Mouse (Mus musculus) hindbrain, embryonic 11.5 days (tissue): ENCODE measurements around the gene Map2k2. TPM values are rescaled to one million over a fixed set of nuclear protein-coding genes. Genes with fewer than 3 reads are reported as not detected.

Source experiments
- ATAC-seq: fragments of 200-750 bp; cut with Nextera tagmentation; 2 replicates; pipeline ENCODE4 v1.8.0; 2017; ENCODE audit warnings: mild to moderate bottlenecking, moderate TSS enrichment, moderate library complexity; ENCODE audit not compliant: low FRiP score
- DNase-seq: peaks from one replicate; pipeline ENCODE4 v3.0.0-alpha.2; 2015; ENCODE audit warnings: low spot score
- H3K27ac ChIP-seq: fragments of 300-500 bp; sonication (generic); 2 replicates; pipeline ENCODE4 v1.5.1; 2014; ENCODE audit warnings: mild to moderate bottlenecking, low read depth, low read length
- H3K27me3 ChIP-seq: fragments of 300-500 bp; sonication (generic); 2 replicates; pipeline ENCODE4 v1.6.1; 2014; ENCODE audit warnings: mild to moderate bottlenecking, low read length, moderate library complexity, mixed read lengths; ENCODE audit not compliant: control insufficient read depth, insufficient read depth
- H3K36me3 ChIP-seq: fragments of 300-500 bp; sonication (generic); 2 replicates; pipeline ENCODE4 v1.6.1; 2014; ENCODE audit warnings: mild to moderate bottlenecking, low read length, moderate library complexity, mixed read lengths; ENCODE audit not compliant: control insufficient read depth, insufficient read depth
- H3K4me1 ChIP-seq: fragments of 300-500 bp; sonication (generic); replicated peaks from 2 replicates; pipeline ENCODE4 v1.6.1; 2014; ENCODE audit warnings: low read length, mixed read lengths; ENCODE audit not compliant: control insufficient read depth, insufficient read depth
- H3K4me2 ChIP-seq: fragments of 300-500 bp; sonication (generic); replicated peaks from 2 replicates; pipeline ENCODE4 v1.6.1; 2014; ENCODE audit warnings: mild to moderate bottlenecking, low read depth, low read length
- H3K4me3 ChIP-seq: fragments of 300-500 bp; sonication (generic); 2 replicates; pipeline ENCODE4 v1.5.1; 2014; ENCODE audit warnings: low read depth, low read length
- H3K9ac ChIP-seq: fragments of 300-500 bp; sonication (generic); 2 replicates; pipeline ENCODE4 v1.6.1; 2014; ENCODE audit warnings: low read depth, low read length
- H3K9me3 ChIP-seq: fragments of 300-500 bp; sonication (generic); 2 replicates; pipeline ENCODE4 v1.6.1; 2016; ENCODE audit warnings: low read length; ENCODE audit not compliant: control insufficient read depth
- WGBS: fragments of 180-500 bp; shearing (Covaris S2); extraction: QIAGEN DNeasy Blood & Tissue Kit; methylation state at CpG from one replicate; pipeline ENCODE4 v1.1.7; 2014; 5-methylcytosine and 5-hydroxymethylcytosine counted together
- polyA plus RNA-seq: library from polyadenylated mRNA; unstranded; fragments of >200 nt; fragmentation: Nextera tagmentation; extraction: Ambion mirVana; gene quantifications from 2 replicates; pipeline ENCODE4 v1.2.1, GENCODE M21; 2014

Gene Map2k2
- polyA plus RNA-seq, 1 experiment from 2014 or later = 201 TPM

GRCm38 (mm10) chr10:81138821-81139528, 33.3 kb downstream of the Map2k2 start:
- ATAC-seq (no peak), DNase-seq (no peak)
- Histone ChIP-seq H3K4me1 (peaks cover 20% of the 10 kb centered on the region), H3K4me2 (peak overlapping the region; percentile 91), H3K4me3 (peak overlapping the region; percentile 61), H3K27me3 (peaks cover 20% of the 10 kb centered on the region), H3K36me3 (peaks cover 2% of the 10 kb centered on the region; the same call in 1 of the 2 replicates), H3K9ac (peak overlapping the region; percentile 84), H3K27ac (peak overlapping the region; percentile 66), H3K9me3 (no peaks in the 10 kb centered on the region)
- WGBS = 61% methylated on average over 11 of the region's 11 CpGs

GRCm38 (mm10) chr10:81139529-81139846, 33.8 kb downstream of the Map2k2 start:
- Histone ChIP-seq H3K36me3 (peaks cover 6% of the 10 kb centered on the region), H3K4me1 (peaks cover 20% of the 10 kb centered on the region), H3K9ac (peak overlapping the region; percentile 34; the same call in 1 of the 2 replicates), H3K9me3 (no peaks in the 10 kb centered on the region), H3K4me2 (peak overlapping the region; percentile 91; the same call in 1 of the 2 replicates), H3K4me3 (0 out of 2 replicates have a peak overlapping the region, but pooled peaks have one; percentile 61), H3K27me3 (peaks cover 15% of the 10 kb centered on the region), H3K27ac (no peak overlapping the region)
- DNase-seq (no peak), ATAC-seq (no peak)
- 78% methylated on average over 4 of the region's 4 CpGs for WGBS

GRCm38 (mm10) chr10:81140005-81140404, 34.3 kb downstream of the Map2k2 start:
- DNase-seq (no peak), ATAC-seq (no peak)
- H3K4me3 ChIP-seq = no peak overlapping the region; the same call in 1 of the 2 replicates
- no peaks in the 10 kb centered on the region for H3K9me3 ChIP-seq
- H3K4me1 ChIP-seq = peaks cover 20% of the 10 kb centered on the region
- WGBS = 62% methylated on average over 8 of the region's 8 CpGs
- peaks cover 10% of the 10 kb centered on the region for H3K27me3 ChIP-seq
- peak overlapping the region; percentile 14; the same call in 1 of the 2 replicates for H3K4me2 ChIP-seq
- no peak overlapping the region for H3K27ac ChIP-seq
- H3K36me3 ChIP-seq = peaks cover 11% of the 10 kb centered on the region
- H3K9ac ChIP-seq = 0 out of 2 replicates have a peak overlapping the region, but pooled peaks have one; percentile 7

GRCm38 (mm10) chr10:81140717-81141454, 35.2 kb downstream of the Map2k2 start:
- Histone ChIP-seq H3K4me3 (no peak overlapping the region), H3K9ac (0 out of 2 replicates have a peak overlapping the region, but pooled peaks have one; percentile 7), H3K9me3 (no peaks in the 10 kb centered on the region), H3K4me1 (peaks cover 19% of the 10 kb centered on the region), H3K4me2 (peak overlapping the region; percentile 11; the same call in 1 of the 2 replicates), H3K36me3 (peaks cover 18% of the 10 kb centered on the region), H3K27me3 (peaks cover 1% of the 10 kb centered on the region), H3K27ac (no peak overlapping the region)
- no peak for ATAC-seq
- 67% methylated on average over 10 of the region's 10 CpGs for WGBS
- no peak for DNase-seq

- H3K4me1 ChIP-seq = peaks cover 18% of the 10 kb centered on the region
- ATAC-seq (no peak), DNase-seq (no peak)
- peaks cover 19% of the 10 kb centered on the region for H3K36me3 ChIP-seq
- no peaks in the 10 kb centered on the region for H3K27me3 ChIP-seq
- 0 out of 2 replicates have a peak overlapping the region, but pooled peaks have one; percentile 1 for H3K27ac ChIP-seq
- WGBS = 79% methylated on average over 7 of the region's 7 CpGs
- no peak overlapping the region for H3K4me3 ChIP-seq
- H3K9ac ChIP-seq = 0 out of 2 replicates have a peak overlapping the region, but pooled peaks have one; percentile 15
- no peaks in the 10 kb centered on the region for H3K9me3 ChIP-seq
- no peak overlapping the region for H3K4me2 ChIP-seq
Observed at GRCm38 (mm10) chr10:81141455-81142210, 35.9 kb downstream of the Map2k2 start.

- DNase-seq (no peak), ATAC-seq (no peak)
- Histone ChIP-seq H3K4me3 (no peak overlapping the region), H3K4me1 (peaks cover 18% of the 10 kb centered on the region), H3K9ac (0 out of 2 replicates have a peak overlapping the region, but pooled peaks have one; percentile 7), H3K9me3 (no peaks in the 10 kb centered on the region), H3K36me3 (peaks cover 27% of the 10 kb centered on the region), H3K4me2 (no peak overlapping the region; the same call in 1 of the 2 replicates), H3K27me3 (no peaks in the 10 kb centered on the region), H3K27ac (0 out of 2 replicates have a peak overlapping the region, but pooled peaks have one; percentile 42)
- WGBS = 72% methylated on average over 5 of the region's 5 CpGs
Observed at GRCm38 (mm10) chr10:81142551-81142981, 36.9 kb downstream of the Map2k2 start.

- no peak for DNase-seq
- H3K4me3 ChIP-seq = no peak overlapping the region
- no peaks in the 10 kb centered on the region for H3K27me3 ChIP-seq
- WGBS = 96% methylated on average over 7 of the region's 7 CpGs
- no peak for ATAC-seq
- H3K4me2 ChIP-seq = no peak overlapping the region
- H3K9me3 ChIP-seq = no peaks in the 10 kb centered on the region
- H3K27ac ChIP-seq = no peak overlapping the region; the same call in 1 of the 2 replicates
- H3K4me1 ChIP-seq = peaks cover 18% of the 10 kb centered on the region
- no peak overlapping the region for H3K9ac ChIP-seq
- peaks cover 31% of the 10 kb centered on the region for H3K36me3 ChIP-seq
Observed at GRCm38 (mm10) chr10:81143157-81143633, 37.5 kb downstream of the Map2k2 start.

- 96% methylated on average over 52 of the region's 52 CpGs for WGBS
- no peak overlapping the region for H3K9ac ChIP-seq
- peaks cover 13% of the 10 kb centered on the region for H3K4me1 ChIP-seq
- H3K4me2 ChIP-seq = no peak overlapping the region
- no peak overlapping the region for H3K4me3 ChIP-seq
- no peak for DNase-seq
- H3K27me3 ChIP-seq = no peaks in the 10 kb centered on the region
- no peak for ATAC-seq
- peaks cover 38% of the 10 kb centered on the region for H3K36me3 ChIP-seq
- H3K9me3 ChIP-seq = no peaks in the 10 kb centered on the region
- H3K27ac ChIP-seq = no peak overlapping the region
Observed at GRCm38 (mm10) chr10:81143845-81144437, 38.2 kb downstream of the Map2k2 start.
